Mouse (Mus musculus) lung, postnatal 10 days (tissue): Measurements from ENCODE around the gene Etfrf1.

ENCODE experiments used
- DNase-seq: peaks from one replicate; pipeline ENCODE4 v3.0.0; 2021

Etfrf1 gene

DNA sequence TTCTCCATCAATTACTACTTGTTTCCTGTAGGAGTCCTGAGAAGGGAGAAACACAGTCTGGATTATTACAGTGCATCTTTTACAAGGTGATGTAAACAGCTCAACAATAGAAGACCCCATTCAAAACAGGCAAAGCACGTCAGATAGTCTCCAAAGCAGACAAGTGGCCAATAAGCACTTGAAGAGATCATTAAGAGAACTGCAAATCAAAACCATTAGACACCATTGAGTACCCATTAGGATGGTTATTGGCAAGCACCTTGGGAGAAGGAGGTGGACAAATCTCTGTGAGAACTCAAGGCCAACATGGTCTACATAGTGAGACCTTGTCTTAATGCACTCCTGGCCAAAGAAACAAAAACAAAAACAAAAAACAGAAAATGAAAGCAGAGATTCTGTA, 23.5 kb downstream of the Etfrf1 start:
- no peak for DNase-seq

DNA sequence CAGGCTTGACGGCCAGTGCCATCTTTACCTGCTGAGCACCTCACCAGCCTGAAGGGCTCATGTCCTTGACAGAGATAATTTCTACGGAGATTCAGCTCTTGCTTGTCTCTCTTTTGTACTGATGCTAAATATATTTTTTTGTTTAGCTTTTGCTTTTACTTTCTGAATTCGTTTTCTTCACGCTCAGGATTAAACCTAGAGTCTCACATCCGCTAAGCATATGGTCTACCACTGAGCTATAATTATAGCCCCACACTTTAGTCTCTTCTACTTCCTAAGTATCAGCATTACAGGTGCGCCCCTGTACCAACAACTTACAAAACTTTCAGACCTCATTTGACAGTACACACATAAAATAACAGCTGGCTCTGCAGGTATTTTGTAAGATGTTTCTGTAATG, 24.4 kb downstream of the Etfrf1 start:
- DNase-seq: no peak

DNA sequence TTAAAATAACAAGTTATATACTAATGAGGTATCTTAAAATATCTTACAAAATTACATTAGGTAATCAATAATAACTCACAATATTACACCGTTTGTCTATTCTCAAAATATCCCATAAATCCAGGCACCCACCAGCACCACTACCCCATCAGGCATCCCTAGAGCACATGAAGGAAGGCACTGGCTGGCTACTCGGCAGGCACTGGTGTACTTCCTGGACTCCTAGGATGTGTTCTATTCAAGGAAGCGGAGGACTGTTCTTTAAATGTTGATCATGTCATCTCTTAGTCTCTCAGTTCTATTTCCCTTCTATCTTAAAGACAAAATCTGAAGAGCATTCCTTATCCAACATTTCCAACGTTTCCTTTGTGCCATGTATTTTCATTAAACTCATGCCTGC, 26.2 kb downstream of the Etfrf1 start:
- DNase-seq: no peak

DNA sequence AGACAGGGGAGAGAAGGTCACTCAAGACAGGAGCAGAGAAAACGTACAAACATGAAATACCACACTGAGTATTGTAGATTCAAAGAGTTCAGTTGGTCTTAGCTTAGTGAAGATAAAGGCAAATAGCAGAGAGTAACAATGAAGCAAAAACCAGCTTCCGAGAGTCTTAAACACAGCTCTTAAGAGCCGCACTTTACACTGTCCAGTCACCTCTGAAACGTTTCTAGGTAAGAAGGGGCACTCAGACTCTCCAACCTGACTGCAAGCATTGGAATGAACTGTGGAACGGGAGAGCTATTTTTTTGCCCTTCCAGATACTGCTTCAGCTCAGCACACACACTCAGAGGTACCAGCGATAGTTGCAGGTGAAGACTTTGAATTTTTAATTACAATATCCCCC, 29.4 kb downstream of the Etfrf1 start:
- no peak for DNase-seq

DNA sequence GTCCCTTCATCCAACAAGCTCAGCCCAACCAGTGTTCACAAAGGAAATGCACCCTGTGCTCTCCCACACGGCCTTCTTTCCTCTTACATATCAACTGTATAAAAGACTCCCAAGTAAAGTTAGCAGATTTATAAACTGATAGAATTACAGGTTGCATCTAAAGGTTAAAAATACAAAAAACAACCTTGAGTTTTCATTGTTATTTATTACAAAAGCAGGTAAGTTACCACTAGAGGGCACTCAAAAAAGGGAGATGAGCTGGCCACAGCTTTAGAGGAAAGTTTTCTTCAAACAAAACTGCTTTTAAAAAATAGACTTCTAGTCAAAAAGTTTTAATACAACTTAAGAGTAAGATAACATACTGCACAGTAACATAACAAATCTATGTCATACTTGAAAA, 31.6 kb downstream of the Etfrf1 start:
- no peak for DNase-seq

DNA sequence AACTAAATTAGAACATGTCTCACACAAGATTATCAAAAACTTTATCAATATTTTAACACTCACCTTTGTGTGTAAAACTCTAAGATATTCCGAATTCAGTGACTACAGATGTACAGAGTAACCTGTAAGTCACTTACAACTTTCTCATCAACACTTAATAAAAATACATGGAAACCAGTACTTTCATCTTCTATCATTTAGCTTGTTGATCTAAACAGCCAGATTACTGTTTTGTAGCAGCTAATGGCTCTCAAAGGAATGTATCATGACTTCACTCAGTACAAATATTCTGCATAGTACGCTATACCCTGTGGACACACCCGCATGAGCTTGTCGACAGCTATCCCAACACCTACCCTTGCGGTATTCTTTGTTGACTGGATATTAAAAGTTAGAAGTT, 35.9 kb downstream of the Etfrf1 start:
- no peak for DNase-seq

DNA sequence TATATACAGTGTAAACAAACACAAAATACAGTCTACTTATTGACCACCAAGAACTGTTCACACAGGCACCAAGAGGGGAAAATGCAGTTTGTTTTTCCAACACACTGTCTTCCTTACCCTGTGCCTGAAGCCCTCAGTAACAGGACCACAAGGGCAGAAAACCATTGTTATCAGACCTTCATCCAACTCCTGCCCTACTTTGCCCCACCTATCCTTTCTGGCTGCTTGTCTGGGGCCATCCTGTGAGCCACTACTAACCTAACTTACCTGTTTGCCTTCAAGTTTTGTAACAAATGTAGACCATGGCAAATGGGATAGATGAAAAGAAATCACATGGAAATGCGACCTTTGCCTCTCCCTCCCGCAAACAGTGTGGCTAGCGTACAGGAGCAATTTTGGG, 37.0 kb downstream of the Etfrf1 start:
- no peak for DNase-seq

DNA sequence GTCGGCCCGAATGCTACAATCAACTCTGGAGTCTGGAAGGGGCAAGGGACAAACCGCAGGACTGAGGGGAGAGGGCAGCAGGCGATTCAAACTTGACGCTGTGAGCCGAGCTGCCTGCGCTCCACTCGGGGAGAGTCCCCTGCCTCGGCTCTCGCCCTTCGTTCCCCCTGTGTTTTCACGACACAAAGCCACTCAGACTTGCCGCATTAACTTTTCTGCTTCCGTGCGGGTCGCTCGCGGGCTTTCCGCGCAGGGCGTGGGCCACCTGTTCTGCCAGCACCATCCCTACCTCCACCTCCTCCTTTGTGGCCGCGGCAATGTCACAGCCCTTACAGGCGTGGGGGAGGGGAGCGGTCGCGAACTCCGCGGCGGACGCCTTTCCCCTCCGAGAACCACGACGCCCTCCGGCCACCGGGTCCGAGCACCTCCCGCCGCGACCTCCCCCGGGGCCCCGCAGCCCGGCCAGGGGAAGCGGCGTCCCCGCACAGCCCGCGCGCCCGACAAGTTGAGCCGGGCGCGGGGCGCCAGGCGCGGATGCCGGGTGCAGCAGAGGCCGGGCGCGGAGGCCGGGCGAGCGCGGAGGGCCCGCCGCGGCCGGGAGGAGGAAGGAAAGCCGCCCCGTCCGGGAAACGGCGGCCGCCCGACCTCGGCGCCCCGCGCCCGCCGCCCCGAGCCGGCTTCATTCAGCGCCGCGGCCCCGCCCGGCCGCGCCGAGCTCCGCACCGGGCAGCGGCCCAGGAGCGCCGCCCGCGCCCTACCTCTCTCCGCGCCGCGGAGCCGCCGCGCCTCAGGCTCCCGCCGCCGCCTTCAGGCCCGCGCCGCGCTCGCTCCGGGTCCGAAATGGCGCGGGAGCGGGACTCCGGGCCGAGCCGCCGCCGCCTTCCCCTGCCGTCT, 38.6 kb downstream of the Etfrf1 start:
- peak; percentile 66 for DNase-seq

DNA sequence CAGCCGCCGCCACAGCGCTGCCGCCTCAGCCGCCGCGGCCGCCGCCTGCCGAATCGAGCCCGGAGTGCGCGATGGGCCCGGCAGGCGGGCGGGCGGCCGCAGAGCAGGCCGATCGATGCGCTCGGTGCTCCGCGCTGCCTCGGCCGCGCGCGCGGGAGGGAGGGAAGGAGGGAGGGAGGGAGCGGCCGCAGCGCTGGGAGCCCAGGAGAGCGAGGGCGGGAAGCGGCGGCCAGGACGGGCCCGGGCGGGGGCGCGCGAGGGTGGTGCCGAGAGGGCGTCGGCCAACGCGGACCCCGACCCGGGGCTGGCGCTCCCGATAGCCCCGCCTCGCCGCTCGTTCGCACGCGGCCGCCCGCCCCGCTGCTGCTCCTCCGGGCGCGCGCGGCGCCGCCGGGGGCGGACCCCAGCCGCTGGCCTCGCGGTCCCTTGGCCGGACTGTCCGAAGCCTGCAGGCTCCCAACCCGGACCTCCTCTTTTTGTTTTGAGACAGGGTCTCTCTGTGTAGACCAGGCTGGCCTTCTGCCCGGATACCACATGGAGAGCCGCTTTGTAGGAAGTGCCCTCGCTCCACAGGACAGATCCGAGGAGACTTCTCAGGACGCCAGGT, 39.4 kb downstream of the Etfrf1 start, which contains the start of gene Kras:
Kras (minus strand) TSS at position 55 of the 607 bp plus-strand sequence.
- peak; percentile 95 for DNase-seq

DNA sequence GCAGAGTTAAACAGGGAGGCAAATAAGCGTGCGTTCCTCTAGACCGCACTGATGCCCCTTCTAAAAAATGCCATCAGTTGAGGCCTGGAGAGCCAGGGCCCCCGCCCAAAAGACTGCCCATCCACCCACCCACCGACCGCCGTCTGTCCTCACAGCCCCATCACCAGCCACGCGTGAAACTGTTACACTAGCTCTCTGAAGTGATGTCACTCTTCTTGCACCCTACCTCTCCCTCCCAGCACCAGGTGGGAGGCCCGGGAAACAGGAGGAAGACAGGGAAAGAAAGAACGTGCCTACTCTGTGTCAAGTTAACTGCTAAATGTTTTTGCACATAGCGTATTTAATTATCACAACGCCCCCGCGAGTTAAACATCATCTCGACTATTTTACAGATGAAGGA, 39.9 kb downstream of the Etfrf1 start:
- no peak for DNase-seq

DNA sequence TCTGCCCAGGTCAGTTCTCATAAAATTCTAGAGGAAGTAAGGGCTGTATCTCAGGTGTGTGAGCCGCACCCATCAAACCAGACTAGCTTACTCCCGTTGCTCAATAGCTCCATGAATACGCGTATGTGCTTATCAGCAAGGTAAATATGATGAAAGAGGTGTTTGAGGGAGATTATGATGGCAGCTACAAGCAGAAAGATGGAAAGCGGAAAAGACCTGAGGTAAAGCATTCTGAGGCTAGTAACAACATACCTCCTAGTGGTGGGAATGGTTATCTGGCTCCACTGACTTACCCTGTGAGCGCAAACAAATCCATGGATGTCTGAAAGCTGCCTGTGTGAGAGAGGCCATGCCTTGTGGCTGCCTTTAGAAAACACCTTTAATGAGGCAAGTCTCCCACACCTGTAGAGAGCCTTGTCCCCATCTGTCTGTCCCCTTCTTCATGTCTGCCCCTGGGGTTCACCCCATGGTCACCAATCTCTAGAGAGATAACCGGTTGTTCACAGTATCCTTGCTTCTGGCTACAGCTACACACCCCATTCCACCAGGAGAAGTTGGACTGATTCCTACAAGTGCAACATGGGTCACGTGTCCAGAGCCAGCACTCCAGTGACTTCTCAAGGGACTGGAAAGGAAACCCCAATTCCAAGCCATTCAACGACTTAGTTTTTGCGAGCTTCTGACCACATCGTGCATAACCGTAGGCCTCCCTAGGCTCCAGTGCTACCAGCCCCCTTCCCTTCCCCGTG, 45.2 kb downstream of the Etfrf1 start:
- DNase-seq: peak; percentile 52

DNA sequence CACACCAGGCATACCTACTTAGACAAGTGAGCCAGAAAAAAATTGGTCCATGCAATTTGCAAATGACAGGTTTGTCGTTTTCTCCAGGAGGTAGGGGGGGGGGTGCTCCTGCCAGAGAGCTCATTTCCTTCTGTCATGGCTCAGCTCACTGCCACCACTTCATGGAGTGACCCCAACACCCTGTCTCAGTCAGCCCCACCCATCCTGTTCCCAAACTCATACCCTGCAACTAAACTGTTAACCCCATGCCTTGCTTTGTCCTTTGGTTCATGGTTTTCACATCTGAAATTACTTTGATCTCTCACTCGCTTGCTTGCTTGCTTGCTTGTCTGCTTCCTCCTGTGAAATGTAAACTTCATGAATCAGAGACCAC, 45.8 kb downstream of the Etfrf1 start:
- DNase-seq: no peak

DNA sequence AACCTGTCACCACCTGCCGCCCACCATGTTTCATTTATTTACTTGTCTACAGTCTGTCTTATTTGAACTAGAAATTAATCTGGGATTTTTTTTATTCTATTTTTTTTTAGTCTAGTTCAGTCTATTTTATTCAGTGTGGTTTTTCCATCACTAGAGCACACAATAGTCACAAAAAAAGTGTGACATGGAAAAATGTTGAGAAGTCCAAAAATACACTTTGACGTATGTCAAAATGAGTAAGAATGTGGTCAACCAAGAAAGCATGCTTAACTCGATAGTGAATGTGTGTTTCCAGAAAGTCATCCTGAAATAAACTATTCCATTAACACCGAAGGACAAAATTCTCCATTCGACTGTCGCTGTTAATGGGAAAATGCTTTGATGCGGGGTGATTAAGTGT, 51.4 kb downstream of the Etfrf1 start:
- DNase-seq: no peak
